Mouse (Mus musculus) layer of hippocampus, adult 2 months (tissue): ENCODE results near the gene Gtf3c6. TPM values are rescaled to one million over a fixed set of nuclear protein-coding genes. Genes with fewer than 3 reads are reported as not detected.
A peak's percentile ranks its signal among the peaks of the same experiment; 100 is the strongest.

Experiments
- DNase-seq, 2 experiments: peaks; one replicate each; pipeline ENCODE4 v3.0.0; 2022; ENCODE audit warnings: low spot score in 2 of 2
- H3K27ac ChIP-seq: fragments of 200-600 bp; 2 replicates; pipeline ENCODE4 v1.8.1; 2022
- H3K4me3 ChIP-seq: fragments of 200-600 bp; 2 replicates; pipeline ENCODE4 v1.8.1; 2022; ENCODE audit warnings: mild to moderate bottlenecking
- CTCF ChIP-seq: fragments of 200-600 bp; conservative IDR thresholded peaks from 2 replicates; pipeline ENCODE4 v1.8.1; 2022; ENCODE audit warnings: antibody characterized with exemption, mild to moderate bottlenecking, moderate library complexity
- total RNA-seq, 2 experiments: library from RNA; stranded (reverse); gene quantifications; 2 replicates each; pipeline ENCODE4 v1.2.3; 2021

The Gtf3c6 gene
- total RNA-seq, 2 experiments from 2014 or later, result 27.5 to 29.9 TPM

DNA sequence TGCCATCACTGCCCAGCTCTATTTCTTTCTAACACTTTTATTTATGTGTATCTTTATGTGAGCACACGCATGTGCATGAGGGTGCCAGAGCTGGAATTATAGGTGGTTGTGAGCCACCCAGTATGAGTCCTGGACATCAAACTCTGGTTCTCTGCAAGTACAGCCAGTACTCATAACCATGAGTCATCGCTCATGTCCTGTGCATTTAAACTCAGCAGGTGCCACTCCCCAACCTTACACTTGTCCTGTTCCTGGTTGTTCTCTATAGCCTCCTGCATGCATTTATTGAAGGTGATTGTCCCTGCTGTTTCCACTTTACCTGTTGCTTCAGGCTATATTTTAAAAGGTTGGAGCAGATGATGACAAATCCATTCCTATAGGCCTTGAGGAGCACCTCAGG, 23.7 kb upstream of the Gtf3c6 start:
- TF ChIP-seq CTCF, result no peak
- DNase-seq, result no peak

DNA sequence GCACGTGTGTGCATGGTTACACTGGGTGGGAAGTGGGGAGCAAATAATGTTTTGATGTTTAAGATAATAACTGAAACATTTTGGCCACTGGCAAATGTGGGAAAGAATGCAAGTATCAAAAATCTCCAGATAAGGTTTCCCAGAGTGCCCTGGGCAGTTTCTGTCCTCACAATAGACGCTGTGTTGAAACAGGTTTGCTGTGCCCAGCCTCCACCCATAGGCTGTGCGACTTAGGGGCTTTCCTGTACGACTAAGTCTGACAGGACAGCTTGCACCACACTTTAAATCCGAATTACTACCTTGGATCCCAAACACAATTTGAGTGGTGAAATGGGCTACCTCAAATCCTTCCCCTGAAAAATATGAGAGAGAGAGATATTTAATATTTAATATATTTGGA, 20.4 kb upstream of the Gtf3c6 start:
- no peak for DNase-seq
- Histone ChIP-seq H3K27ac (no peak overlapping the region), H3K4me3 (no peak overlapping the region)
- TF ChIP-seq CTCF, result no peak

More for the DNA sequence above, 23.7 kb upstream of the Gtf3c6 start:
- Histone ChIP-seq H3K27ac (no peak overlapping the region), H3K4me3 (no peak overlapping the region)

DNA sequence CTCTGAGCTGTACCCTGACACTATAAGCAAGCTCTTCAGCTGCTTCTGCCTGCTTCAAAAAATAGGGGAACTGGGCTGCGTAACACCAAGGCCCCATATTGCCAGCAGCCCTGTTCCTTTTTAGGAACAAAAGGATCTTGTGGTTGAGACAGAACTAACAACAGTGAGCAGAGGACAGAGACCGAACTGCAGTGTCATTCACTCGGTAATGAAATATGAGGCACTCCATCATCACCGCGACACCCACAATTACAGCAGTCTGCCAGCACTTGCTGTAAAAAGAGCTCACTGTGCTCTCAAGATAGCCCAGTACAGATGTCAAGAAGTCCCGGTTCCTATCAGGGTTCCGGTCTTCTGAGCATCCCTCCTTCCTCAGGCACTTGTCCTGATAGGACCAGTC, 18.1 kb upstream of the Gtf3c6 start:
- peak; percentile 27; the same call in 1 of the 2 replicates for TF ChIP-seq CTCF
- DNase-seq, result no peak
- Histone ChIP-seq H3K4me3 (no peak overlapping the region), H3K27ac (no peak overlapping the region)

DNA sequence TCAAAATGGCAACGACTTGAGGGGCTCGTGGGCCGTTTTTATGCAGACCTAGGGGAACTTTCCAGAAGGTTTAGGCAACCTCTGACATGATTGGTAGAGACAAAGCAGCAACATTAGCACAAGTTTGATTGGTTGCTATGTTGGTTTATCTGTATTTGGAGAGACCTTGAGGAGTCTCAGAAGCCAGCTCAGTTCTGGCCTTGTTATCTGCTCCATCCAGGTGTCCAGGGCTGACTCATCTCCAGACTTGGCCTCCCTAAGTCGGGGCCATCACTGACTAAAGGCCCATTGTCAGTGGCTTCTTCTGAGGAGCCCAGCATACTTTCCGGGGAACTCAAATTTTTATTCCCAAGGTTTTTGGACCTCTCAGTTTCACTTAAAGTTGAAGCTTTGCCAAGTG, 16.0 kb upstream of the Gtf3c6 start:
- Histone ChIP-seq H3K27ac (no peak overlapping the region), H3K4me3 (no peak overlapping the region)
- TF ChIP-seq CTCF, result no peak
- no peak for DNase-seq

DNA sequence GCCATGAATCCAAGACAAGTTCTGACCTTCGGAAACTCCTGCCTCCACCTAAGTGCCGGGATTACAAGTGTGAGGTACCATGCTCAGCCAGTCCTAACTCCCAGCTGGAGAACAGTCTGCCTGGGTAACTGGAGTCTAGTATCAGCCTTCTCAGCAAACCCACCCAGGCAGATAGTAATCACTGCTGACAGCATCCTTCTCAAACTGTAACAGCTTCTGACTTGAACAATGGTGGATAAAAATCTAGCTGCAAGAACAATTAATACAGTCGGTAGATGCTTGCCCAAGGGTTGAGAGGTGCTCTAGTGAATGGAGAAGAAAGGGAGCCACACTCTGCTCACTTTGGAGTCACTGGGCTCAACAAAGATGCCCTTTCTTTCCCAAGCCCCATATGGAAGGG, 13.3 kb upstream of the Gtf3c6 start:
- no peak overlapping the region for H3K4me3 ChIP-seq
- no peak overlapping the region for H3K27ac ChIP-seq
- no peak for DNase-seq
- no peak for TF ChIP-seq CTCF

DNA sequence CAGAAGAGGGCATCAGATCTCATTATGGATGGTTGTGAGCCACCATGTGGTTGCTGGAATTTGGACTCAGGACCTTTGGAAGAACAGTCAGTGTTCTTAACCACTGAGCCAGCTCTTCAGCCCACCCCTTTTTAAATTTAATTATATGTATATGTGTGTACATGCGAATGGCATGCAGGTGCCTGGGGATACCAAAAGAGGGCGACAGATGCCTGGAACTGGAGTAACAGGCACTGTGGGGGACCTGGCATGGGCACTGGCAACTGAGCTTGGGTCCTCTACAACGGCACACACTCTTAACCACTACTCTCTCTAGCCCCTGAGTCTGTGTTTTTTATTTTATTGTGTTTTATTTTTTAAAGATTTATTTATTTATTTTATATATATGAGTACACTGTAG, 7.0 kb upstream of the Gtf3c6 start:
- H3K4me3 ChIP-seq, result no peak overlapping the region
- TF ChIP-seq CTCF, result 0 out of 2 replicates have a peak, but pooled peaks have one; percentile 16

DNA sequence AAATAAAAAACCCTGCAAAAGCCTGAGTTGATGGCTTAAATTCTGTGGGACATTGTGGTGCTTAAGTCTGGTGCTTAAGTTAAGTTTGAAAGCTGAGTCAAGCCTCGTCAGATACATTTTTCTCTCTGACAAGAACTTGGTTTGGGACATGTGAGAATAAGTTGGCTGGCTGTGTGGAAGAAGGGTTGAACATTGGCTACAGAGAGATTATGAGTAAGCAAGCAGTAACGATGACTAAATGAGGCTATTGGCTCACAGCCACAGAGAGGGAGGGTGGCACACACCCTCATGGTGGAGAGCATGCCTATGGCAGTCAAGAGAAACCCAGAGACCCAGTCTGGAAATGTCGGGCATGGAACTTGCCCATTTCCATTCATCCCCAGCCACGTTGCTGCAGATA, 5.8 kb upstream of the Gtf3c6 start:
- H3K4me3 ChIP-seq, result no peak overlapping the region
- no peak overlapping the region for H3K27ac ChIP-seq
- no peak for TF ChIP-seq CTCF
- no peak for DNase-seq

More for the DNA sequence above, 7.0 kb upstream of the Gtf3c6 start:
- no peak for DNase-seq
- no peak overlapping the region for H3K27ac ChIP-seq

DNA sequence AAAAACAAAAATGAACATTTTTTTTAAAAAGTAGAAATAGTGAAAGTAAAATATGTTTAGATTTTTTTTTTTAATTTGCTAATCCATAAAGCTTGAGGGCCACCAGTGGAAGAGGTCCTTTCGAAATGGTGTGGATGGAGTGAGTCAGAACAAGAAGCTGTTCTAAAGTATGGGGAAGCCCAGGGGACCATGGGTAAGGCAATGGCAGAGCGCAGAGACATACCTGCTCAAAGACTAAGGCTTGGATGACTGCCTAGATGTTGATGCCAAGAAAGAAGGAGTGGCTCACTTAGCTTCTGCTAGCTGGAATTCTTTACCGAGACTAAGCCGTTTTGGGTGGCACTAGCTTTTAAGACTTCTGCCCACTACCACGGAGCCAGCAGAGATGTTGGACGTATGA, 4.3 kb upstream of the Gtf3c6 start:
- Histone ChIP-seq H3K4me3 (no peak overlapping the region), H3K27ac (no peak overlapping the region)
- no peak for TF ChIP-seq CTCF
- DNase-seq, result no peak

DNA sequence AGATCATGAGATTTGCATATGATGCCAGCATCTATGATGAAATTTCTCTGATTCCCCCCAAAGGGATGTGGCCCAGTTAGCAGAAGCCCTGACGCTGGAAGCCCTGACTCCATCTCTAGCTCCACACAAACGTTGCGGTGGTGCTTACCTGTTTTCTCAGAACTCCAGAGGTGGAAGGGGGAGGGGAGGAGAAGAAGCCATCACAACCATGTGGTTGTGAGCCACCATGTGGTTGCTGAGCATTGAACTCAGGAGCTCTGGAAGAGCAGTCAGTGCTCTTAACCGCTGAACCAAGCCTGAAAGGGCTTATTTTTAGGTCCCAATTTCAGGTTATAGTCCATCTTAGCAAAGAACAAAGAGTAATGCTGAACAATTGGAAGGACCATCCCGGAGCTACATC, 2.4 kb upstream of the Gtf3c6 start:
- Histone ChIP-seq H3K4me3 (no peak overlapping the region), H3K27ac (no peak overlapping the region)
- no peak for DNase-seq
- TF ChIP-seq CTCF, result no peak

DNA sequence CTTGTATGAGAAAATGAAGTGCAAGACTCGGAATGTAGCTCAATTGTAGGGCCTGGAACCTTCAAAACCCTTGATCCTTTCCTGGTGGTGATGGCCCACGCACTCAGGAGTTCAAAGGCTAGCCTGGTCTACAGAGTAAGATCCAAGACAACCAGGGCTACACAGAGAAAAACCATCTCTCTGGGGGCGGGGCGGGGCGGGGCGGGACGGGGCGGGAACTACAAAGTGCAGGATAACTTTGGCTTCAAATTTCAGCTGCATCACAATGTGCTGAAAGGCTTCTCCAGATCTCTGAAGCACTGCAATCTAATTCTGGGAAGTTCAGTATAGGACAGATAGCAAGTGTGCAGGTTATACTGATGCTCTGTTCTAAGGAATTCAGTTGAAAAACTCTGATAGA, 1.6 kb upstream of the Gtf3c6 start:
- no peak for DNase-seq
- H3K4me3 ChIP-seq, result no peak overlapping the region
- TF ChIP-seq CTCF, result no peak
- no peak overlapping the region for H3K27ac ChIP-seq

DNA sequence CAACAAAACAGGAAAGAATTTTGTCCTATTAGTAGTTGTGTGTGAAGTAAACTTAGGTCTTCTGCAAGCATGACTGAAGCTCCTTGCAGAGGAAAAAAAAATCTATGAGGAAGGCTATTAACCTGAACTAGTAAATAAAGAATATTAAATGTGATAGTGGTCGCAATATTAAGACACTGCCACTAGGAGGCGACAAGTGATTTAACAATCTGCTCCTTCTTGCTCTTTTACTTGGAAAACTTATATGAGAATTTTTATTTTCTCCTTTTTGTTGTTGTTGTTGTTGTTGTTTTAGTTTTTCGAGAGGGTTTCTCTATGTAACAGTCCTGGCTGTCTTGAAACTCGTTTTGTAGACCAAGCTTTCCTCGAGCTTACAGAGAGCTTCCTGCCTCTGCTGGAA, 1.1 kb upstream of the Gtf3c6 start:
- DNase-seq, result peak; percentile 44 to 55
- TF ChIP-seq CTCF, result peak; percentile 87
- peak overlapping the region; percentile 93 for H3K27ac ChIP-seq
- H3K4me3 ChIP-seq, result peak overlapping the region; percentile 92

DNA sequence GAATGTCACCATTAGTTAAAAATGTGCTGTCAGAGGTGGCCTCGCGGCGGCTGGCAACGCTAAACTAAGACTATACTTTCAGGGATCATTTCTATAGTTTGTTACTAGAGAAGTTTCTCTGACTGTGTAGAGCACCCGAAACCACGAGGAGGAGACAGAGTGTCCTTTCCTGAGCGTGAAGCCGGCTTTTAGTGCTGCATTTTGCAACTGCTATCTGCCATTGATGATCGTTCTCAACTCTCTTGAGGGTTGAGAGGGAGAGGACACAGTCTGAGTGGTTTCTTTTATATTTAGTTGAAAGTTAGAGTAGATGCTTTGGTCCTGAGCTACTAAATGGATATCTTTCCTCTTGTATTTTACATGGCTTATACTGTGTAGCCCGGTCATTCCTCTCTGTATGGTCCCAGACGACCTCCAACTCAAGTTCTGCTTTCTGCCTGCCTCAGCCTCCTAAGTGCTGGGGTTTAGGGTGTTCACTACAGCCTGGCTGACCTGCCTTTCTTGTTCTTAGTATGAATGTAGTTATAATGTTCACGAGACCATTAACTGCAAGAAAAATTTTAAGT, 576 bp upstream of the Gtf3c6 start:
- H3K27ac ChIP-seq, result peak overlapping the region; percentile 93
- peak; percentile 33 for TF ChIP-seq CTCF
- peak in 1 of 2 experiments; percentile 50 for DNase-seq
- H3K4me3 ChIP-seq, result peak overlapping the region; percentile 92

DNA sequence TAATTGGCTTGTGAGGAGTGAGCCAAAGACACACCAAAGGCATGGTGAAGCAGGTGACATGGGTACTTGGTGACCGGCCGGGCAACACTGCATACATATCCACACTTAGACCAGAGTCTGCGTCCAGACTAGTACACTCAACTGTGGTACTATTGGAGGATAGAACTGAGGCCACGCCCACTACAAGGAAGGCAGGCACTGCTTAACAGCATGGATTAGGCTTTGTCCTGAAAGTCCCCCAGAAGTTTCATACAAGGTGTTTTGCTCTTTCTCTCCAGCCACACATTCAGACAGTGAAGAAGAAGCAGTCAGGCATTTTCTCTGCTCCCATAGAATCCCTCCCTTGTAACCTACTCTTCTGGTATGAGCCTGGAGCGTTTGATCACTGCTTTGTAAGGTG, 1.2 kb downstream of the Gtf3c6 start:
- peak; percentile 32 to 35 for DNase-seq
- no peak for TF ChIP-seq CTCF
- Histone ChIP-seq H3K4me3 (peak overlapping the region; percentile 92), H3K27ac (peak overlapping the region; percentile 93; the same call in 1 of the 2 replicates)

DNA sequence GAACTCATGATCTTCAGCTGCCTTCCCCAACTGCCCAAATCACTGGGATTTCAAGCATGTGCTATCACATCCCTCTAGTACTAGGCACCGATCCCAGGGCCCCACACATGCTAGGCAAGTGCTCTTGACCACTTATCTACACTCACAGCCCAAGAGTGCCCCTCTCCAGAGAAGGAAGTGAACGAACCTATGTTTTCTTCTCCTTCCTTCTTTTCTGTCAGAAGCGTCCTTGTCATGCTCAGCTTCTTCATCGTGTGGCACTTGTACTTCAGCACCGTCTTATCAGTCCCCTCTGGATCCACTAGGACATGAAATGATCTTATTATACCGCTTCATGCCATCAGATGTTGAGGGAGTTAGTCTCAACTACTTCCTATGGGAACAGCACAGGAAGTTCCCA, 6.9 kb downstream of the Gtf3c6 start:
- Histone ChIP-seq H3K4me3 (no peak overlapping the region), H3K27ac (no peak overlapping the region)
- no peak for TF ChIP-seq CTCF
- DNase-seq, result no peak
